Mouse (Mus musculus): ENCODE results near the gene Fam114a2.
"Not testable (repeated sequence)": the region's sequence is repeated elsewhere in the genome, so short reads cannot be mapped to it uniquely, and the experiment has no call there.

Gene Fam114a2

GRCm38 (mm10) chr11:57518091-57518750, at the start of gene Fam114a2, which contains the start of gene Mfap3:
Fam114a2 (minus strand) TSS chr11:57518617.
Mfap3 (plus strand) TSS chr11:57518664.
- DNase-seq (ENCODE audit: low read depth) = peak; percentile 61

GRCm38 (mm10) chr11:57566091-57567035, 47.9 kb upstream of the Fam114a2 start:
- DNase-seq (ENCODE audit: low read depth) = no peak

- DNase-seq (ENCODE audit: low read depth) = no peak
Observed at GRCm38 (mm10) chr11:57564564-57564963, 46.1 kb upstream of the Fam114a2 start.

GRCm38 (mm10) chr11:57557936-57558335, 39.5 kb upstream of the Fam114a2 start:
- DNase-seq (ENCODE audit: low read depth) = not testable (repeated sequence)

GRCm38 (mm10) chr11:57553015-57553780, 34.8 kb upstream of the Fam114a2 start:
- DNase-seq (ENCODE audit: low read depth) = no peak

GRCm38 (mm10) chr11:57551016-57551415, 32.6 kb upstream of the Fam114a2 start:
- no peak for DNase-seq (ENCODE audit: low read depth)

- no peak for DNase-seq (ENCODE audit: low read depth)
Observed at GRCm38 (mm10) chr11:57550230-57550629, 31.8 kb upstream of the Fam114a2 start.

GRCm38 (mm10) chr11:57548618-57549550, 30.5 kb upstream of the Fam114a2 start:
- DNase-seq (ENCODE audit: low read depth) = peak; percentile 63

GRCm38 (mm10) chr11:57540681-57541080, 22.3 kb upstream of the Fam114a2 start:
- DNase-seq (ENCODE audit: low read depth) = no peak

- no peak for DNase-seq (ENCODE audit: low read depth)
Observed at GRCm38 (mm10) chr11:57539841-57540418, 21.5 kb upstream of the Fam114a2 start.

- DNase-seq (ENCODE audit: low read depth) = no peak
Observed at GRCm38 (mm10) chr11:57535912-57536311, 17.5 kb upstream of the Fam114a2 start.

GRCm38 (mm10) chr11:57532306-57532705, 13.9 kb upstream of the Fam114a2 start:
- no peak for DNase-seq (ENCODE audit: low read depth)

GRCm38 (mm10) chr11:57531300-57531950, 13.0 kb upstream of the Fam114a2 start:
- no peak for DNase-seq (ENCODE audit: low read depth)

- DNase-seq (ENCODE audit: low read depth) = no peak
Observed at GRCm38 (mm10) chr11:57529111-57529510, 10.7 kb upstream of the Fam114a2 start.

GRCm38 (mm10) chr11:57527506-57527905, 9.1 kb upstream of the Fam114a2 start:
- DNase-seq (ENCODE audit: low read depth) = no peak

- DNase-seq (ENCODE audit: low read depth) = no peak
Observed at GRCm38 (mm10) chr11:57525900-57526299, 7.5 kb upstream of the Fam114a2 start.

GRCm38 (mm10) chr11:57524597-57524996, 6.2 kb upstream of the Fam114a2 start:
- DNase-seq (ENCODE audit: low read depth) = no peak

GRCm38 (mm10) chr11:57523418-57523817, 5.0 kb upstream of the Fam114a2 start:
- no peak for DNase-seq (ENCODE audit: low read depth)

- peak; percentile 66 for DNase-seq (ENCODE audit: low read depth)
Observed at GRCm38 (mm10) chr11:57522046-57522445, 3.6 kb upstream of the Fam114a2 start.

GRCm38 (mm10) chr11:57521206-57521605, 2.8 kb upstream of the Fam114a2 start:
- DNase-seq (ENCODE audit: low read depth) = no peak
